Mouse (Mus musculus) right cerebral cortex, postnatal 14 days (tissue): Measurements from ENCODE around the gene Ddx41.

Source experiments
- DNase-seq: peaks from one replicate; pipeline ENCODE4 v3.0.0; 2022

The Ddx41 gene

GRCm38 (mm10) chr13:55540933-55541332, 4.5 kb upstream of the Ddx41 start:
- DNase-seq: no peak

- DNase-seq: no peak
Measured at GRCm38 (mm10) chr13:55535796-55536193, 663 bp downstream of the Ddx41 start.

GRCm38 (mm10) chr13:55535191-55535590, 1.3 kb downstream of the Ddx41 start:
- no peak for DNase-seq

- DNase-seq: no peak
Measured at GRCm38 (mm10) chr13:55529198-55529915, 7.1 kb downstream of the Ddx41 start, which contains the start of gene Dok3. Gene Dok3, minus strand, starts transcription at chr13:55529296.

- no peak for DNase-seq
Measured at GRCm38 (mm10) chr13:55527834-55528772, 8.4 kb downstream of the Ddx41 start.

GRCm38 (mm10) chr13:55527212-55527611, 9.2 kb downstream of the Ddx41 start:
- DNase-seq: no peak

- DNase-seq: no peak
Measured at GRCm38 (mm10) chr13:55525733-55526553, 10.5 kb downstream of the Ddx41 start.

- no peak for DNase-seq
Measured at GRCm38 (mm10) chr13:55523951-55524600, 12.4 kb downstream of the Ddx41 start.

GRCm38 (mm10) chr13:55523278-55523677, 13.2 kb downstream of the Ddx41 start:
- no peak for DNase-seq

- no peak for DNase-seq
Measured at GRCm38 (mm10) chr13:55522730-55523129, 13.7 kb downstream of the Ddx41 start.

GRCm38 (mm10) chr13:55519606-55520005, 16.9 kb downstream of the Ddx41 start:
- DNase-seq: no peak

- DNase-seq: peak; percentile 95
Measured at GRCm38 (mm10) chr13:55516955-55517354, 19.5 kb downstream of the Ddx41 start.

- DNase-seq: no peak
Measured at GRCm38 (mm10) chr13:55513828-55514227, 22.6 kb downstream of the Ddx41 start.

- peak; percentile 81 for DNase-seq
Measured at GRCm38 (mm10) chr13:55513111-55513748, 23.2 kb downstream of the Ddx41 start, which contains the start of gene Pdlim7. Gene Pdlim7, minus strand, starts transcription at chr13:55513676.

GRCm38 (mm10) chr13:55512379-55513031, 24.0 kb downstream of the Ddx41 start:
- DNase-seq: no peak

GRCm38 (mm10) chr13:55511492-55511861, 25.0 kb downstream of the Ddx41 start:
- DNase-seq: no peak

- no peak for DNase-seq
Measured at GRCm38 (mm10) chr13:55510668-55511491, 25.6 kb downstream of the Ddx41 start.

GRCm38 (mm10) chr13:55510332-55510667, 26.2 kb downstream of the Ddx41 start:
- no peak for DNase-seq

GRCm38 (mm10) chr13:55508531-55508930, 27.9 kb downstream of the Ddx41 start:
- no peak for DNase-seq

GRCm38 (mm10) chr13:55507877-55508276, 28.6 kb downstream of the Ddx41 start:
- no peak for DNase-seq

- DNase-seq: no peak
Measured at GRCm38 (mm10) chr13:55506697-55507096, 29.8 kb downstream of the Ddx41 start.
